Mouse (Mus musculus) gastrocnemius, postnatal 36 days (tissue): ENCODE measurements around the gene Lmtk2. TPM values are rescaled to one million over a fixed set of nuclear protein-coding genes. Genes with fewer than 3 reads are reported as not detected.

ENCODE experiments used
- total RNA-seq, 2 experiments: library from RNA; stranded (reverse); gene quantifications; 2 replicates each; pipeline ENCODE4 v1.2.3; 2021

Lmtk2 gene
- total RNA-seq, 2 experiments from 2014 or later = 19.4 to 19.8 TPM

Other genes with a start within 250 kb of the Lmtk2 start
- not detected for gene Ankrd61, start 202.8 kb upstream of the Lmtk2 start, total RNA-seq
- gene Aimp2, start 190.6 kb upstream of the Lmtk2 start, total RNA-seq = 100 to 1,000 TPM; 125 to 170 TPM
- gene Pms2, start 190.5 kb upstream of the Lmtk2 start, total RNA-seq = 1 to 10 TPM; 4.4 to 4.5 TPM
- gene Gm42421, start 172.3 kb upstream of the Lmtk2 start, total RNA-seq = under 1 TPM in 1 of 2 experiments, not detected in 1; 0.89 TPM
- under 1 TPM; 0.59 to 0.89 TPM for gene Rsph10b, start 167.4 kb upstream of the Lmtk2 start, total RNA-seq
- 10 to 100 TPM; 35.4 to 37.0 TPM for gene Ccz1, start 85.6 kb upstream of the Lmtk2 start, total RNA-seq
- not detected for gene Ocm, start 73.8 kb upstream of the Lmtk2 start, total RNA-seq
- not detected for gene Bhlha15, start 89.8 kb downstream of the Lmtk2 start, total RNA-seq
- gene Tecpr1, start 123.2 kb downstream of the Lmtk2 start, total RNA-seq = 10 to 100 TPM; 14.0 to 14.2 TPM
- 10 to 100 TPM; 33.8 to 35.6 TPM for gene Bri3, start 144.0 kb downstream of the Lmtk2 start, total RNA-seq